Mouse (Mus musculus): ENCODE measurements around the gene Dync1h1. TPM values are rescaled to one million over a fixed set of nuclear protein-coding genes. Genes with fewer than 3 reads are reported as not detected.

The Dync1h1 gene
- total and polyA plus RNA-seq, 3 experiments: 24.9 to 114 (median 80.1) TPM

DNA sequence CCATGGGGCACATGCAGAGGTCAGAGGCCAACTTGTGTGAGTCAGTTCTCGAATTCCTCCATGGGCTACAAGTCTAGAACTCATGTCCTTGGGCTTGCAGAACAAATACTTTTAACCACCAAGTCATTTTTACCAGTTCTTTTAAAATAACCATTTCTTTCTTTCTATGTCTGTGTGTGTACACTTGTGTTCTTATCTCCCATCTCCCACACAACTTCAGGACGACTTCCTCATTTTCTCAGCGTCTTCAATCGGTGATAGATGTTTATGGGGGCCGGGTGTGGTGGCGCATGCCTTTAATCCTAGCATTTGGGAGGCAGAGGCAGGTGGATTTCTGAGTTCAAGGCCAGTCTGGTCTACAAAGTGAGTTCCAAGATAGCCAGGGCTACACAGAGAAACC, 113.0 kb downstream of the Dync1h1 start:
- in situ Hi-C loops (cut with MboI; ENCODE audit: low pct_ligation_motif_present, low pct_unique_long_range_greater_than_20kb, low sequenced_read_pairs) (no loop called here), dilution Hi-C loops (cut with MboI; ENCODE audit: extremely low pct_ligation_motif_present, extremely low pct_unique_long_range_greater_than_20kb, low sequenced_read_pairs) (no loop called here)
- H3K36me3 ChIP-seq (replicated peaks in 1 of 2; ENCODE audit: control insufficient read depth in 1 of 2, insufficient read depth in 1 of 2, low read length in 1 of 2): no peaks in the 10 kb centered on the region
- peaks cover 9% of the 10 kb centered on the region for H3K9me3 ChIP-seq (replicated peaks; ENCODE audit: low read length)
- no peak overlapping the region for H3K4me3 ChIP-seq (replicated peaks in 1 of 3; ENCODE audit: low read depth in 2 of 3, low read length in 2 of 3, poor library complexity in 1 of 3)
- DNase-seq (ENCODE audit: extremely low read depth): no peak
- no peak overlapping the region for H3K4me2 ChIP-seq (ENCODE audit: insufficient read depth, low read depth, poor library complexity, severe bottlenecking)
- H3K27me3 ChIP-seq (replicated peaks): peaks cover 11% of the 10 kb centered on the region
- H3K9ac ChIP-seq (ENCODE audit: insufficient read depth, low read depth): no peak overlapping the region
- no peak for TF ChIP-seq ZNF384 (IDR thresholded peaks at IDR 0.05; ENCODE audit: low read depth, low read length)
- no peak for TF ChIP-seq MAX (IDR thresholded peaks at IDR 0.05; ENCODE audit: low read length)
- TF ChIP-seq MYC (IDR thresholded peaks at IDR 0.05; ENCODE audit: low read depth, low read length): no peak
- no peak for TF ChIP-seq UBTF (IDR thresholded peaks at IDR 0.05; ENCODE audit: low read depth, low read length)
- TF ChIP-seq SMC3 (IDR thresholded peaks at IDR 0.05; ENCODE audit: low read depth, low read length): no peak
- TF ChIP-seq PAX5 (IDR thresholded peaks at IDR 0.05; ENCODE audit: low read length): no peak
- TF ChIP-seq NRF1 (IDR thresholded peaks at IDR 0.05; ENCODE audit: low read depth, low read length): no peak
- no peak for TF ChIP-seq NELFE (IDR thresholded peaks at IDR 0.05; ENCODE audit: low read depth, low read length)
- no peak for TF ChIP-seq CHD2 (IDR thresholded peaks at IDR 0.05; ENCODE audit: low read length)
- TF ChIP-seq EP300 (IDR thresholded peaks at IDR 0.05; ENCODE audit: low read length): no peak
- no peak for TF ChIP-seq TBP (conservative IDR thresholded peaks at IDR 0.05; ENCODE audit: low read depth, low read length)
- no peak for TF ChIP-seq IRF4 (IDR thresholded peaks at IDR 0.05; ENCODE audit: low read depth, low read length)
- TF ChIP-seq CTCF (conservative IDR thresholded peaks at IDR 0.05 in 1 of 2, IDR thresholded peaks at IDR 0.05 in 1 of 2; ENCODE audit: low read depth in 2 of 2, low read length in 2 of 2): no peak
- TF ChIP-seq ZMIZ1 (IDR thresholded peaks at IDR 0.05; ENCODE audit: low read depth, low read length): no peak
- no peak for TF ChIP-seq JUN (IDR thresholded peaks at IDR 0.05; ENCODE audit: insufficient read depth, low read depth, low read length)
- no peak for TF ChIP-seq USF1 (IDR thresholded peaks at IDR 0.05; ENCODE audit: low read depth, low read length)
- no peak for TF ChIP-seq MEF2A (IDR thresholded peaks at IDR 0.05; ENCODE audit: borderline replicate concordance, low read depth, low read length)
- no peak overlapping the region for H3K27ac ChIP-seq (ENCODE audit: insufficient read depth, low read depth)
- 0 out of 4 replicates have a peak, but pooled peaks cover 0 to 3% of the 10 kb centered on the region in 2 experiments for H3K4me1 ChIP-seq (ENCODE audit: control insufficient read depth in 1 of 2, insufficient read depth in 2 of 2)
- no peaks in the 10 kb centered on the region for H3K79me2 ChIP-seq (replicated peaks; ENCODE audit: control insufficient read depth, extremely low read depth, insufficient read depth, poor library complexity, severe bottlenecking)

GRCm38 (mm10) chr12:110716004-110716403, 114.8 kb downstream of the Dync1h1 start:
- dilution Hi-C loops (cut with MboI; ENCODE audit: extremely low pct_ligation_motif_present, extremely low pct_unique_long_range_greater_than_20kb, low sequenced_read_pairs): no loop called here
- no peak for DNase-seq (ENCODE audit: extremely low read depth)
- Histone ChIP-seq H3K9ac (ENCODE audit: insufficient read depth, low read depth) (no peak overlapping the region), H3K36me3 (replicated peaks in 1 of 2; ENCODE audit: control insufficient read depth in 1 of 2, insufficient read depth in 1 of 2, low read length in 1 of 2) (no peaks in the 10 kb centered on the region), H3K27ac (ENCODE audit: insufficient read depth, low read depth) (no peak overlapping the region), H3K9me3 (replicated peaks; ENCODE audit: low read length) (peaks cover 10% of the 10 kb centered on the region), H3K4me1 (ENCODE audit: control insufficient read depth in 1 of 2, insufficient read depth in 2 of 2) (no peaks in the 10 kb centered on the region), H3K27me3 (replicated peaks) (peaks cover 19% of the 10 kb centered on the region), H3K79me2 (replicated peaks; ENCODE audit: control insufficient read depth, extremely low read depth, insufficient read depth, poor library complexity, severe bottlenecking) (no peaks in the 10 kb centered on the region), H3K4me3 (replicated peaks in 1 of 3; ENCODE audit: low read depth in 2 of 3, low read length in 2 of 3, poor library complexity in 1 of 3) (no peak overlapping the region), H3K4me2 (ENCODE audit: insufficient read depth, low read depth, poor library complexity, severe bottlenecking) (no peak overlapping the region)
- in situ Hi-C loops (cut with MboI; ENCODE audit: low pct_ligation_motif_present, low pct_unique_long_range_greater_than_20kb, low sequenced_read_pairs): no loop called here
- TF ChIP-seq RCOR1 (conservative IDR thresholded peaks at IDR 0.05; ENCODE audit: low read depth, low read length): no peak
- no peak for TF ChIP-seq MYC (IDR thresholded peaks at IDR 0.05; ENCODE audit: low read depth, low read length)
- no peak for TF ChIP-seq HCFC1 (IDR thresholded peaks at IDR 0.05; ENCODE audit: low read depth, low read length)
- TF ChIP-seq CHD1 (IDR thresholded peaks at IDR 0.05; ENCODE audit: low read depth, low read length): no peak
- no peak for TF ChIP-seq JUND (conservative IDR thresholded peaks at IDR 0.05; ENCODE audit: low read depth, low read length)
- TF ChIP-seq SMC3 (IDR thresholded peaks at IDR 0.05; ENCODE audit: low read depth, low read length): no peak
- no peak for TF ChIP-seq PAX5 (IDR thresholded peaks at IDR 0.05; ENCODE audit: low read length)
- no peak for TF ChIP-seq ETS1 (conservative IDR thresholded peaks at IDR 0.05; ENCODE audit: low read depth, low read length)
- no peak for TF ChIP-seq USF2 (conservative IDR thresholded peaks at IDR 0.05; ENCODE audit: low read depth, low read length)
- TF ChIP-seq POLR2AphosphoS2 (IDR thresholded peaks at IDR 0.05; ENCODE audit: low read depth, low read length): no peak
- no peak for TF ChIP-seq BHLHE40 (IDR thresholded peaks at IDR 0.05; ENCODE audit: low read depth, low read length)
- TF ChIP-seq RAD21 (IDR thresholded peaks at IDR 0.05; ENCODE audit: low read depth, low read length): no peak
- no peak for TF ChIP-seq NELFE (IDR thresholded peaks at IDR 0.05; ENCODE audit: low read depth, low read length)

Data from CH12.LX (cell line).